Mouse (Mus musculus) stomach, embryonic 15.5 days (tissue): ENCODE results near the gene 1700066M21Rik. TPM values are rescaled to one million over a fixed set of nuclear protein-coding genes. Genes with fewer than 3 reads are reported as not detected.

Experiments
- ATAC-seq: fragments of 200-750 bp; cut with Nextera tagmentation; 2 replicates; pipeline ENCODE4 v1.8.0; 2017; ENCODE audit warnings: low read depth, moderate number of reproducible peaks, moderate TSS enrichment; ENCODE audit not compliant: insufficient read depth, low FRiP score
- H3K27ac ChIP-seq: fragments of 300-500 bp; sonication (generic); 2 replicates; pipeline ENCODE4 v1.5.1; 2015; ENCODE audit warnings: mild to moderate bottlenecking, inconsistent platforms
- H3K27me3 ChIP-seq: fragments of 300-500 bp; sonication (generic); replicated peaks from 2 replicates; pipeline ENCODE4 v1.6.1; 2015; ENCODE audit warnings: inconsistent platforms
- H3K36me3 ChIP-seq: fragments of 300-500 bp; sonication (generic); 2 replicates; pipeline ENCODE4 v1.6.1; 2015; ENCODE audit warnings: inconsistent platforms
- H3K4me1 ChIP-seq: fragments of 300-500 bp; sonication (generic); 2 replicates; pipeline ENCODE4 v1.6.1; 2015; ENCODE audit warnings: inconsistent platforms
- H3K4me2 ChIP-seq: fragments of 300-500 bp; sonication (generic); 2 replicates; pipeline ENCODE4 v1.6.1; 2015; ENCODE audit warnings: mild to moderate bottlenecking, inconsistent platforms
- H3K4me3 ChIP-seq: fragments of 300-500 bp; sonication (generic); replicated peaks from 2 replicates; pipeline ENCODE4 v1.5.1; 2015; ENCODE audit warnings: inconsistent platforms
- H3K9ac ChIP-seq: fragments of 300-500 bp; sonication (generic); 2 replicates; pipeline ENCODE4 v1.6.1; 2015; ENCODE audit warnings: inconsistent platforms
- H3K9me3 ChIP-seq: fragments of 300-500 bp; sonication (generic); 2 replicates; pipeline ENCODE4 v1.6.1; 2016; ENCODE audit warnings: inconsistent platforms
- WGBS: fragments of 180-500 bp; shearing (Covaris S2); methylation state at CpG from one replicate; pipeline ENCODE4 v1.1.7; 2015; 5-methylcytosine and 5-hydroxymethylcytosine counted together
- polyA plus RNA-seq: library from polyadenylated mRNA; unstranded; fragments of >200 nt; fragmentation: Nextera tagmentation; extraction: Ambion mirVana; gene quantifications from 2 replicates; pipeline ENCODE4 v1.2.1, GENCODE M21; 2015

Gene 1700066M21Rik
- polyA plus RNA-seq, 1 experiment from 2014 or later = 13.3 TPM

DNA sequence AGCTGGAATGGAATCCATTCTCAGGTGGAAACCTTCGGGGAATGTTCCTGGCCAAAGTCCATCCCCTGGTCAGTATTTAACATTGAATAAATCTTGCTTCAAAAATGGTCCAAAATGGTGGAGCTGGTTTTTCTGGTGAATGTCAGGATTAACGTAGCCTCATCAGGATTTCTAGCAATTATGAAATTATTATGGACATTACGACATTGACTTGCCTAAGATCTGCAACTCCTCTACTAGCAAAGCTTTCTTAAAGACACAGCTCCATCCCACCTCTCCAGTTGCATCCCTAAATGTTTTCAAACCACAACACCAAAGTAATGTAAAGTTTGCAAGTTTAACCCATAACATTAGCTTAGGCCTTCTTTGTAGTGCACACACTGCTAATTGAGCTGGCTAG, 10.0 kb upstream of the 1700066M21Rik start:
- no peak overlapping the region for H3K9ac ChIP-seq
- WGBS = 85% methylated on average over 3 of the region's 3 CpGs
- no peak for ATAC-seq
- no peaks in the 10 kb centered on the region for H3K27me3 ChIP-seq
- no peaks in the 10 kb centered on the region for H3K4me1 ChIP-seq
- H3K9me3 ChIP-seq = no peaks in the 10 kb centered on the region
- H3K4me3 ChIP-seq = no peak overlapping the region
- no peak overlapping the region for H3K4me2 ChIP-seq
- no peaks in the 10 kb centered on the region for H3K36me3 ChIP-seq
- no peak overlapping the region for H3K27ac ChIP-seq

DNA sequence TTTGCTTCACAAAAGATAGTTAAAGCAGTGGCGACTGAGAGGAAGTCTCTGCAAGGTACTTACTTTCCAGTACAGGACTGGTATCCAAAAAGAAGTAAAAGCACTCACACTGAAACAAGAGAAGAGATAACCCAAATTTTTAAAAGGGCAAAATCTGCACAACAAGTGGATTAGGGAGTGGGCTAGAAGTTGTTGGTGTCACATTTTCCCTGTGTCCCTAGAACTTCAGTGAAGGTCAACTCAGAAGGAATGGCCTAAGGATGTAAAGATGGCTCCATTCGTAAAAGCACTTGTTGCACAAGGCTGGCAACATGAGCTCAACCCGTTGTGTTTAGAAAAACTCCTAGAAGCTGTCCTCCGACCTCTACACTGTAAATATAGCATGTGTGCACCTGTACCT, 8.3 kb upstream of the 1700066M21Rik start:
- no peak overlapping the region for H3K4me3 ChIP-seq
- no peaks in the 10 kb centered on the region for H3K27me3 ChIP-seq
- H3K36me3 ChIP-seq = no peaks in the 10 kb centered on the region
- H3K4me1 ChIP-seq = no peaks in the 10 kb centered on the region
- H3K27ac ChIP-seq = no peak overlapping the region
- no peaks in the 10 kb centered on the region for H3K9me3 ChIP-seq
- ATAC-seq = no peak
- H3K4me2 ChIP-seq = no peak overlapping the region
- WGBS = 78% methylated on average over 4 of the region's 4 CpGs
- no peak overlapping the region for H3K9ac ChIP-seq

DNA sequence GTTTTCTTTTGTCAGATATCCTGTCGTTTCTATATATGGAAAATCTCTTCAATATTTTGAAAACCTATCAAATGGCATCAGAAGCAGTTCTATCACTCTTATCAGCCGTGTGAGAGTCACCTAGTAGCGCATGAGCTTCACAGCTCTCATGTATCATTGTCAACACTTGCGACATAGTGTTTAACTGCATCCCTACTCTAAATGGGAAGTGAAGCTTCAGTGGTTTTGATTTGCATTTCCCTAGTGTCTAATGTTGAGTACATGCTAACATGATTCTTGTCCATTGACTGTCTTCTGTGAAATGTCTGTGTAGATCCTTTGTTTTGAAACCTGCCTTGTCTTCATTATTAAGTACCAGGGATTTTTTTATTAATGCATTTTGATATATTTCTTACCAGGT, 7.0 kb upstream of the 1700066M21Rik start:
- Histone ChIP-seq H3K9ac (no peak overlapping the region), H3K4me1 (no peaks in the 10 kb centered on the region), H3K4me2 (no peak overlapping the region), H3K36me3 (no peaks in the 10 kb centered on the region), H3K27me3 (no peaks in the 10 kb centered on the region), H3K9me3 (no peaks in the 10 kb centered on the region), H3K4me3 (no peak overlapping the region), H3K27ac (no peak overlapping the region)
- 69% methylated on average over 4 of the region's 4 CpGs for WGBS
- ATAC-seq = no peak

DNA sequence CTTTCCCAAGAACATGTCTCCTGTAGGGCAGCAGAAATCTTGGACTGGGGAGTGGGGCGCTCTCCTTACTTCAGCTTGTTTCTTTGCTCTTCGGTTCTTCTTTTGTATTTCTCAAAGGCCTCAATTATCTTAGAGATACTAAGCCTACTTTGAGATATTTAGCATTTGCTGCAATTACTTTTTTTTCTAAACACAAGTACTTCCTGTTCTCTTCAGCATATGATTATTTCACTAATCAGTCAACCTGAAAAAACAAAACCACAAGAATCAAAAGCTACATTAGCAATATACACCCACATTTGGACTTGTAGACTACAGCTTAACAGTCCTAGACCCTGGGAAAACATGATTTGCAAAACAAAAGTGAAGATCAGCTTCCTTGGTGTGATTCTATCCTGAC, 2.1 kb upstream of the 1700066M21Rik start:
- Histone ChIP-seq H3K4me1 (peaks cover 10% of the 10 kb centered on the region; the same call in 1 of the 2 replicates), H3K4me3 (no peak overlapping the region), H3K27ac (no peak overlapping the region), H3K4me2 (no peak overlapping the region), H3K9ac (no peak overlapping the region), H3K36me3 (no peaks in the 10 kb centered on the region), H3K27me3 (no peaks in the 10 kb centered on the region), H3K9me3 (no peaks in the 10 kb centered on the region)
- 97% methylated on average over 2 of the region's 2 CpGs for WGBS
- ATAC-seq = no peak

DNA sequence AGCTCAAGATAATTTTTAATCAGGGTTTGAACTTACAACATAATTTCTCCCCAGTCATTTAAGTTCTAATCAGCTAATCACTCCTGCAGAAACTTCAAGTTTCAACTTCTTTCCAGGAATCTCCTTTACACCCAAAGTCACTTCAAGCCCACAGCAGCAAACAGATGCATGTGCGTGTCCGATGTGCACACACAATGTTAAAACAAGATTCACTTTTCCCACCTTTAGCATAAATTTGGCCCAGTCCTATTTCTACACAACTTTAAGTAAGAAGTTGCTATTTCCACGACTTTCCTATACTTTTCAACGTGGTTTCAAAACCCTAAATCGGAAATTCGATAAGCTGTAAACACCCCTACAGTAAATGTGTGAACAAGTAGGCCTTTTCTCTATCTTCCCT, 614 bp upstream of the 1700066M21Rik start:
- no peak for ATAC-seq
- H3K4me2 ChIP-seq = peak overlapping the region; percentile 80
- no peaks in the 10 kb centered on the region for H3K36me3 ChIP-seq
- WGBS = 62% methylated on average over 6 of the region's 6 CpGs
- peak overlapping the region; percentile 95 for H3K4me3 ChIP-seq
- H3K9ac ChIP-seq = no peak overlapping the region
- H3K9me3 ChIP-seq = no peaks in the 10 kb centered on the region
- H3K4me1 ChIP-seq = peaks cover 10% of the 10 kb centered on the region; the same call in 1 of the 2 replicates
- no peak overlapping the region for H3K27ac ChIP-seq
- no peaks in the 10 kb centered on the region for H3K27me3 ChIP-seq

DNA sequence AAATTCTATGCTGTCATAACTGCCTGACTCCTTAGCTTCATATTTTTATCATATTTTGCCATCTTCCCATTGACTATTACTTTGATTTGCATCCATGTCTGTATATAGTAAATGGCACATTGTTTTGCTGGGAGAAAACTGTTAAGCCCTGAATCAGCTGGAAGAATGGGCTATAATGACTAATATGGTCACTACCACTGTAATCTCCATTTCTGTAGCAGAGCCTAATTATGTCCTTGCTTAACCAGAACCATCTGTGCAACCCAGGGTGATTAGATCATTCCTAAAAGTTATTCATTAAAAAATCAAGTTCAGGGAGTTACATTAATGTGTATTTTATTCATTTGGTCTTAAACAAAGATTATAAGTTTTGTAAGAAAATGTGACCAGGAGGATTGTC, 9.1 kb downstream of the 1700066M21Rik start:
- ATAC-seq = no peak
- Histone ChIP-seq H3K9me3 (no peaks in the 10 kb centered on the region), H3K4me3 (no peak overlapping the region), H3K27me3 (no peaks in the 10 kb centered on the region), H3K27ac (no peak overlapping the region), H3K4me1 (no peaks in the 10 kb centered on the region), H3K4me2 (no peak overlapping the region), H3K9ac (no peak overlapping the region), H3K36me3 (0 out of 2 replicates have a peak, but pooled peaks cover 4% of the 10 kb centered on the region)

DNA sequence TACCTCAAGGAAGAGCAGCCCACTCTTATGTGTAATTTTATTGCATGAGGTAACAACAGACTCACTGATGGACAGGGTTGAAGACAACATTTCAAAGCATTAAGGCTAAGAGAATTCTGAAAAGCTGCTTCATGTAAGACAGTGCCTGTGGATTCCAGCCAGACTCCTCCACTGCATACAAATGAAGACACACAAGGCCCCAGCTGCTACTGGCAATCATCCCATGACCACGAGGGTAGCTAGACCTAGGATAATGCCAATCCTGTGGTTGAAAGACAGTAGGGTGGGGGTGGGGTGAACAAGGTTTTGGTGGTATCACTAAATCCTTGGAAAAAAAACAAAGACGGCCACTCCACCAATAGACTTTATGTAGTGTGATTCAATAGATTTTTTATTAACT, 10.5 kb downstream of the 1700066M21Rik start:
- ATAC-seq = no peak
- 73% methylated on average over 2 of the region's 2 CpGs for WGBS
- H3K4me2 ChIP-seq = no peak overlapping the region
- 0 out of 2 replicates have a peak, but pooled peaks cover 4% of the 10 kb centered on the region for H3K36me3 ChIP-seq
- no peaks in the 10 kb centered on the region for H3K4me1 ChIP-seq
- H3K27ac ChIP-seq = no peak overlapping the region
- H3K9ac ChIP-seq = no peak overlapping the region
- H3K9me3 ChIP-seq = no peaks in the 10 kb centered on the region
- no peaks in the 10 kb centered on the region for H3K27me3 ChIP-seq
- no peak overlapping the region for H3K4me3 ChIP-seq

DNA sequence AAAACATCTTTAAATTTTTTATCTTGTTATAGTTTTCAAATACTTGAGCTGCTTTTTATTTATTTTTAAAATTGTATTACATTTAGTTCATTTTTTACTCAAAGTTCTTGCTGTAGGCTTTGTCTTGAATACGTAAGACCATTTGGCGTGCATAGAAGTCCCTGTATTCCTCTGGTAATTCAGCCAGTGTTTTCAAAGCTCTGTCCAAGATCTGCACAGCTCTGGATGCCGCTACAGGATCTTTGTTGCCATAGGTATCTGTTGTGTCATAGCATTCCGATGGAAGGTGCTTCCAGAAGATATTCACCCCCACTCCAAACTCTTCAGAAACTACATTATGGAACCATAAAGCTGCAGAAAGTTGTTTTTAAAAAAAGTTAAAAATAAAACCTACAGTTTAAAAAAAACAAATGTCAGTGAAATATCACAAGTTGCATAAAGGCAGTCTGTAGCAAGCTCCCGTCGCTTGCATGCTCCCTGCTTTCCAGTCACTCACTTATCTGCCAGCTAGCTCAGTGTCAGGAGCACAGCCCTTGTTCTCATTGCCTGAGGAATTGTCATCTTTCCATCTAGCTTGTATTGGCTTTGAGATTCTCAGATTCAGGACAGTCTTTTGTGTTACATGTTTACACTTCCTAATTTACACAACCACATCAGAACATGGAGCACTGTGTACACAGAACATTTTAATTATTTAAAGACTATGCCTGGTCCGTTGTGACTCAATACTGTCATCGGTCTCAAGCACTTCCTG, 11.2 kb downstream of the 1700066M21Rik start:
- WGBS = 89% methylated on average over 8 of the region's 8 CpGs
- Histone ChIP-seq H3K27ac (no peak overlapping the region), H3K4me1 (no peaks in the 10 kb centered on the region), H3K9ac (no peak overlapping the region), H3K4me3 (no peak overlapping the region), H3K4me2 (no peak overlapping the region), H3K36me3 (0 out of 2 replicates have a peak, but pooled peaks cover 4% of the 10 kb centered on the region), H3K9me3 (no peaks in the 10 kb centered on the region), H3K27me3 (no peaks in the 10 kb centered on the region)
- ATAC-seq = no peak

DNA sequence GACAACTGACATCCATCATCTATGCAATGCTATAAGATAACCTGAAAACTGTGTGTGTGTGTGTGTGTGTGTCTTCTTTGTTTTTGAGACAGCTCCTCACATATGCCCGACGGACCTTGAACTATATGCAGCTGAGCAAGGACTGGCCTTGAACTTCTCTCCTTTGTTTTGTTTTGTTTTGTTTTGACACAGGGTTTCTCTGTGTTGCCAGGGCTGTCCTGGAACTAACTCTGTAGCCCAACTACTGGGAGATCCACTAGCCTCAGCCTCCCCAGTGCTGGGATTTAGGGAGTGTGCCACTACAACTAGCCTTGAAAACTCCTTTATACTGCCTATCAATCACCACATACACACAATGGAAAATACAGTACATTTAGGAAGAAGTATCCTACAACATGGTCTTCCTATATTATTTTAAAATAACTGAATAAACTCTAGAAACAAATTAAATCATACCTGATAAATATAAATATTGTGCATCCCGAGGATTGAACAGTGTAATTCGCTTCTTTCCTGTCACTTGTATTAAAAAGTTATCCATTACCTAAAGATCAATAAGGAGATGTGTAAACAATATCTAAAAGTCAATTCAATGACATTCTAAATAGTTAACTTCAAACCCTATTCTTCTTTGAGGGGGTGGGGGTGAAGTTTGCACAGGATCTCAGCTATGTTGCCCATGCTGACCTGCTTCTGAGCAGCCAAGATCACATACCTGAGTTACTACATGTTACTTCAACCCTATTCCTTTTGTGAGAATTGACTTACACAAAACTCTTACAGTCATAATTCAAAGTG, 13.8 kb downstream of the 1700066M21Rik start:
- Histone ChIP-seq H3K4me1 (no peaks in the 10 kb centered on the region), H3K9me3 (no peaks in the 10 kb centered on the region), H3K27ac (no peak overlapping the region), H3K9ac (no peak overlapping the region), H3K27me3 (no peaks in the 10 kb centered on the region), H3K4me3 (no peak overlapping the region), H3K36me3 (0 out of 2 replicates have a peak, but pooled peaks cover 5% of the 10 kb centered on the region), H3K4me2 (no peak overlapping the region)
- 80% methylated on average over 4 of the region's 4 CpGs for WGBS
- ATAC-seq = no peak

DNA sequence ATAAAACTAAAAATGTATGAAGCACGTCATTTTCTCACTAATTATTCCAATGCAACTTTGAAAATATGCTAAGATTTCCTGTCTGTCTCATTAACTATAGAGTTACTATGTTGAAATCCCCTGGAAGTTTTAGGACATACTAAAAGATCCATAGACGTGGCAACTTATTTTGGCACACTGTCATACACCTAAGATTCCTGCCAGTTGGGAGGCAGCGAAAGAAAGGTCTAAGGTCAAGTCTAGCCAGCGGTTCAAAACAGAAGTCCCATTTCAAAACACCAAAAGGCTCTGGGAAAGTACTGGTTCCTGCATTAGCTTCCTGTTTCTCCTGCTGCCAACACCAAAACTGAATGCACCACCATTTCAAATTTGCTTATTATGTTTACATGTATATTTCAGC, 15.0 kb downstream of the 1700066M21Rik start:
- H3K4me2 ChIP-seq = no peak overlapping the region
- ATAC-seq = no peak
- no peak overlapping the region for H3K27ac ChIP-seq
- H3K27me3 ChIP-seq = no peaks in the 10 kb centered on the region
- 0 out of 2 replicates have a peak, but pooled peaks cover 8% of the 10 kb centered on the region for H3K36me3 ChIP-seq
- no peaks in the 10 kb centered on the region for H3K9me3 ChIP-seq
- WGBS = 77% methylated on average over 4 of the region's 4 CpGs
- H3K4me1 ChIP-seq = no peaks in the 10 kb centered on the region
- no peak overlapping the region for H3K4me3 ChIP-seq
- no peak overlapping the region; the same call in 1 of the 2 replicates for H3K9ac ChIP-seq

DNA sequence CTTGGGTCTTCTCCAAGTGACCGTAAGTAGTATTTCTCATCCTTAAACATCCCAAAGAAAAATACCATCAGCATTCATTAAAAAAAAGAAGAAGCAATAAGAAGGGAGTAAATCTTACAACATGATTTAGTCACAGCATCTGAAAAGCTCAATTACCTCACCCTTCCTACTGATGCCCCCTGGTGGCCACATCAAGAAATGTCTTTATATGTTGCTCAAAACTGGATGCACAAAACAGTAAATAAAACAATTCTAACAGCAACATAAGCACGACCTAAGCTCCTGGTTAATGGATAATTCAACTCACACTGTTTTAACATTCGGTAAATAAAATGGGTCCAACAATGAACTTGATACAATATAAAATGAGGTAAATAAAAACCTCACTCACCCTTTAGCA, 16.6 kb downstream of the 1700066M21Rik start:
- Histone ChIP-seq H3K9me3 (no peaks in the 10 kb centered on the region), H3K27ac (no peak overlapping the region), H3K9ac (no peak overlapping the region), H3K27me3 (no peaks in the 10 kb centered on the region), H3K4me3 (no peak overlapping the region), H3K4me1 (no peaks in the 10 kb centered on the region), H3K36me3 (0 out of 2 replicates have a peak, but pooled peaks cover 4% of the 10 kb centered on the region), H3K4me2 (no peak overlapping the region)
- WGBS = 74% methylated on average over 3 of the region's 3 CpGs
- ATAC-seq = no peak

DNA sequence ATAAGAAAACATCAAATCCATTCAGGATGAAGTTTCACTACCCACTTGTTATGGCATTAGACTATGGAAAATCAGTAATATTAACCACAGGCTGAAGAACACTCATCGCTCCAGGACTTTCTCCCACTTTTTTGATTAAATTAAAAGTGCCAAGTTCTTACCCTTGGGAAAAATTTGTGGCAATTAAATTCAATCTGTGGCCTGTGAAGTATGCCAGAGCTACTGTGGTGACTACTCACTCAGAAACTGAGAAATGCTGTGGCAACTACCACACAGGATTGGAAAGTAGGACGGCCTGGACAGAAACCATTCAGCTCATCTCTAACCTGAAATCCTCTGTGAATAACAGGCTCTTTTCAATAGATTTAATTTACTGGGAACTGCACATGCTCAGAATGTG, 22.9 kb downstream of the 1700066M21Rik start:
- no peak overlapping the region for H3K4me3 ChIP-seq
- 86% methylated on average over 2 of the region's 2 CpGs for WGBS
- H3K9ac ChIP-seq = no peak overlapping the region
- H3K4me1 ChIP-seq = no peaks in the 10 kb centered on the region
- no peak overlapping the region for H3K27ac ChIP-seq
- H3K9me3 ChIP-seq = no peaks in the 10 kb centered on the region
- no peak overlapping the region for H3K4me2 ChIP-seq
- ATAC-seq = no peak
- no peaks in the 10 kb centered on the region for H3K27me3 ChIP-seq
- H3K36me3 ChIP-seq = 0 out of 2 replicates have a peak, but pooled peaks cover 4% of the 10 kb centered on the region
